Mouse (Mus musculus): ENCODE measurements around the gene Usp4. TPM values are rescaled to one million over a fixed set of nuclear protein-coding genes. Genes with fewer than 3 reads are reported as not detected.
"Not testable (repeated sequence)": the region's sequence is repeated elsewhere in the genome, so short reads cannot be mapped to it uniquely, and the experiment has no call there.

Usp4 gene
- total RNA-seq (2021): 100 to 1,000 TPM in 1 of 2 experiments, 10 to 100 TPM in 1; 99.3 to 122 TPM

GRCm38 (mm10) chr9:108347540-108348289 lies at the start of gene Usp4:
TSS of gene Usp4 (plus strand) at chr9:108347853.
- intact Hi-C loops (cut with DNase I): loop anchor here (1.0 to 5.0 kb wide), 2 partner anchors 41 to 105 kb away; partner anchors contain the start of genes Rhoa and Tcta

GRCm38 (mm10) chr9:108301853-108302252 lies 45.8 kb upstream of the Usp4 start:
- no peak for DNase-seq (ENCODE audit: low spot score in 2 of 2)
- intact Hi-C loops (cut with DNase I): no loop called here

More at GRCm38 (mm10) chr9:108347540-108348289, at the start of gene Usp4:
- DNase-seq (ENCODE audit: low spot score in 2 of 2): peak; percentile 88 to 89

- DNase-seq (ENCODE audit: low spot score in 2 of 2): no peak
- intact Hi-C loops (cut with DNase I): loop anchor here (5.0 kb wide), 1 partner anchor 213 kb away; the partner anchor contains the start of gene Qrich1
These were observed 42.9 kb upstream of the Usp4 start for GRCm38 (mm10) chr9:108304716-108305115.

DNA sequence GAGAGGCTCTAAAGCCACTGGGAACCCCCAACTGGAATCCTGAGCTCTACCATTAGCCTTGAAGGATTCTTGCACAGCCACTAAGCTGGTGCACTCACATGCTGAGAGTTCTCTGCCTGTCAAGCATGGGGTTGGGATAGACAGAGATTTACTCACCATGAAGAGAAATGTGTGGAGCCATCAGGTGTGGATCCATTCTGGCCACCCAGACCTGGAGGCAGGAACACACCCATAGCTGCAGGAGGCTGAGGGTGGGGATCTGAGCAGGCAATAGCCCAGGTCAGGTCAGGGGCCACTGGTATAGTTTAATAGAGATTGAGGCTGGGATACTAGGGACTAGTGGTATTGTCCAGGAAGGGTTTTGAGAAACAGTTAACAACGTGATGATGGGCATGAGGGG lies 42.5 kb upstream of the Usp4 start:
- DNase-seq (ENCODE audit: low spot score in 2 of 2): no peak
- intact Hi-C loops (cut with DNase I): loop anchor here (5.0 kb wide), 1 partner anchor 212 kb away; the partner anchor contains the start of gene Qrich1

DNA sequence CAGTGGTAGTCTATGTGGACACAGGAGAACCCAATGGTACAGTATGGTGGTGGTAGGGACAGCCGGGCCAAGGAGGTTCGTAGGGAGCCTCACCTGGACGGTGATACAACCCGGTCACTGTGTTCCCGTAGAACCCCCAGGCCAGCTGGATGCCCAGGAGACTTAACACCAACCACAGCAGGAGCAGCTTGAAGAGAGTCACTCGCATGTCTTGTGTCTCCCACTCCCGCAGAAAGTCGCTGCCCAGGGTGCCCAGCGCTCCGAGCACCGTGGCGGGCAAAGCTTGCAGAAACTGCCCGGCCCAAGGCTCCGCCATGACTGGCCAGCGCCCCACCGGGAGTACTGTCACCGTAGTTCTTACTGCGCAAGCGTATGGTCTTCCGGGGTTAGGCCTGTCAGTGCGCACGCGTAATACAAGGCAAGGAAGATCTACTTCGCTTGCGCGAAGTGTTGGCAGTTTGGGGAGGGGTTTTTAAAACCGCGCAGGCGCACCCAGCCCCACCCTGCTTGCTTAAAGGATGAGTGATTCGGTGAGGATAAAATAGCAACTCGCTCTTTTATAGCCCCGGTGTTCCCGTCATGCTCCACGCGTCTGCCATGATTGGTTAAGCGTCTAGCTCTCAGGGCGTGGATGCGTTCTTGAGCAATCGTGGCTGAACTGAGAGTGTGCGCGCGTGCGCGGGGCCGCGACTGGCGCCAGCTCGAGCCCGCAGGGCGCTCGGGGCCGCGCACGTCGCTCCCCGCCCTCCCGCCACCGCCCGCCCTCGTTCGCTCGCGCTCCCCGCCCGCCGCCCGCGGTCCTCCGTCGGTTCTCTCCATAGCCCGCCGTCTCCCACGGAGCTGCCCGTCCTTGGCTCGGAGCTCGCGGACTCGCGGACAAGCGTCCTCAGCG lies 41.8 kb upstream of the Usp4 start, which contains the start of the genes Rhoa and Tcta:
Gene Rhoa (plus strand): TSS at position 501 of the 892 bp plus-strand sequence.
Gene Tcta (minus strand): TSS at position 532 of the 892 bp plus-strand sequence.
- DNase-seq (ENCODE audit: low spot score in 2 of 2): peak; percentile 99
- intact Hi-C loops (cut with DNase I): loop anchor here (1.0 to 5.0 kb wide), 2 partner anchors 41 to 211 kb away; partner anchors contain the start of genes Qrich1 and Usp4

GRCm38 (mm10) chr9:108306571-108306980 lies 41.1 kb upstream of the Usp4 start:
- intact Hi-C loops (cut with DNase I): loop anchor here (1.0 to 5.0 kb wide), 2 partner anchors 41 to 211 kb away; partner anchors contain the start of genes Qrich1 and Usp4
- no peak for DNase-seq (ENCODE audit: low spot score in 2 of 2)

DNA sequence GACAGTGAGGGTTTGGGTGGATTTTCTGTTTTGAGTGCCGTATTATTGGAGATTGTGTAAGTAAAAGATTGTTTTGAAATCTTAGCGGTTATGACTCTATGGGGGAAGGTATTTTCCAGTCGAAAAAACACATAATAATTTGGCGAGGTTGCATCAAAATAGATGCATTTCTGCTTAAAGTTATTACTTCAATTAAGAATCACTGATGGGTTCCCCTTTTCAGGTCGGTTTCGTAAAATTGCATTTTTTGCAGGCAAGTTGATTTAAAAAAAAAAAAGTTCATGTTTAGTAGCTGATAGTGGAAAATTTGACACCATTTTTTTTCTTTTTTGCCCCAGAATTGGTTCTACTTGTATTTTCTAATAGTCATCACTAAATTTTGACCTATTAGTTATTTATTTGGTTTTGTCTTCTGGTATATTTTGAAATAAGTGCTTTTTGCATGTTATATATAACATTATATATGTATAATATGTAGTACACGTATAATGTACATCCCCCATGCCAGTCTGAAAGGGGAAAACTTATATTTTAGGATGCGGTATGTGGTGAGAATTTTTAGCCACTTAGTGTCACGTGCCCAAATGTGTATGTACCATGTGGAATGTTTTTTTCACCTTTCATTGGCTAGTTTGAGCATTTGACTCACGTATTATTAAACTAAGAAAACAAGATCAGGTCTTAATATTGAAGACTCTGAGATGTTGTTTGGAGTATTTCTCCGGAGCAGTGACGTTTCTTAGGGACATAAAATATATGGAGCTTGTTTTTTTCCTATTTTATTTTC lies 40.4 kb upstream of the Usp4 start:
- DNase-seq (ENCODE audit: low spot score in 2 of 2): no peak
- intact Hi-C loops (cut with DNase I): loop anchor here (5.0 kb wide), 1 partner anchor 210 kb away; the partner anchor contains the start of gene Qrich1

- intact Hi-C loops (cut with DNase I): loop anchor here (5.0 kb wide), 1 partner anchor 209 kb away; the partner anchor contains the start of gene Qrich1
- DNase-seq (ENCODE audit: low spot score in 2 of 2): no peak
These were observed 39.5 kb upstream of the Usp4 start for GRCm38 (mm10) chr9:108308141-108308540.

DNA sequence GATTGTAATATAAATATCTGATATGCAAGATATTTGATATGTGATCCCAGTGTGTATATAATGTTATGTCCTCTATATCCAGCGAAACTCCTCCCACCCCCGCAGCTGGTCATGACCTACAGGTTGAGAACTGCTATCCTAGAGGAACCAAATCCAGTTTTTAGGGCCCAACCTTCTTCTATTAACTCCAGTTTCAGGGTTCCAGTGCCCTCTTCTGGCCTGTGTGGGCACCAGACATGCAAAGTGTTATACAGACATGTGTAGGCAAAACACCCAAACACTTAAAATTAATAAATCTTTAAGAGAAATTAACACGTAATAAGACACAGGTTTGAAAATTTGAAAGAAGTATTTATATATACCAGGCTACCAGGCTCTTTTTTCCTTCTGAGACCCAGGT lies 30.1 kb upstream of the Usp4 start:
- intact Hi-C loops (cut with DNase I): no loop called here
- DNase-seq (ENCODE audit: low spot score in 2 of 2): no peak

GRCm38 (mm10) chr9:108318462-108318861 lies 29.2 kb upstream of the Usp4 start:
- intact Hi-C loops (cut with DNase I): no loop called here
- no peak for DNase-seq (ENCODE audit: low spot score in 2 of 2)

- DNase-seq (ENCODE audit: low spot score in 2 of 2); intact Hi-C loops (cut with DNase I): not testable (repeated sequence)
These were observed 25.6 kb upstream of the Usp4 start for GRCm38 (mm10) chr9:108322054-108322453.

DNA sequence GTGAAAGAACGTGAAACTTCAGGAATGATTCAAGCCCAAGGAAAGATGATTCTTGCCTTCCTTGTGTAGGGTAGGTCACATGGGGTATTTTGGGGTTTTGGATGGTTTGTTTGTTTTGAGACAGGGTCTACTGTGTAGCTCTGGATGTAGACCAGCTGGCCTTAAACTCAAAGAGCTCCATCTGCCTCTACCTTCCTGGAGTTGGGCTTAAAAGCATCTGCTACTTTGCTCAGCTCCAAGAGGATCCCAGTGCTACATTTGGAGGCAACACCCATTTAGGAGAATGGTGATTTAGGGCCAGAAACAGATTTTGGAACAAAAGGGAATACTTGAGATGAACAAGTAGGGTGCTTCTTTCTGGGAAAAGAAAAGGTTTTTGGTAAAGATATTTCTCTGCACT lies 22.9 kb upstream of the Usp4 start:
- DNase-seq (ENCODE audit: low spot score in 2 of 2): no peak
- intact Hi-C loops (cut with DNase I): no loop called here

DNA sequence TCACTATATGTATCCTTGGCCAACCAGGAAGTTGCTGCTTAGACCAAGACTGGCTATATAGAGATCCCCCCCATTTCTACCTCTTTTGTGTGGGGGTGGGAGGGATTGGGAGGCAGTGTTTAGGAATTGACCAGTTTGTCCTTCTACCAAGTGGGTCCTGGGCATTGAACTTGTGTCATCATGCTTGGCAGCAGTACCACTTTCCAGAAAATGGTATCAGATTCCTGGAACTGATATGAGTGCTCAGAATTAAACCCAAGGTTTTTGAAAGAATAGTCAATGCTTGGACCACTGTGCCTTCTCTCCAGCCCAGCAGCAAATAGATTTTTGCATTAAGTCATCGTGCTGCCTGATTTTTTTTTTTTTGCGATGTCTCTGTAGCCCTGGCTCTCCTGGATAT lies 21.8 kb upstream of the Usp4 start:
- intact Hi-C loops (cut with DNase I): no loop called here
- DNase-seq (ENCODE audit: low spot score in 2 of 2): no peak

DNA sequence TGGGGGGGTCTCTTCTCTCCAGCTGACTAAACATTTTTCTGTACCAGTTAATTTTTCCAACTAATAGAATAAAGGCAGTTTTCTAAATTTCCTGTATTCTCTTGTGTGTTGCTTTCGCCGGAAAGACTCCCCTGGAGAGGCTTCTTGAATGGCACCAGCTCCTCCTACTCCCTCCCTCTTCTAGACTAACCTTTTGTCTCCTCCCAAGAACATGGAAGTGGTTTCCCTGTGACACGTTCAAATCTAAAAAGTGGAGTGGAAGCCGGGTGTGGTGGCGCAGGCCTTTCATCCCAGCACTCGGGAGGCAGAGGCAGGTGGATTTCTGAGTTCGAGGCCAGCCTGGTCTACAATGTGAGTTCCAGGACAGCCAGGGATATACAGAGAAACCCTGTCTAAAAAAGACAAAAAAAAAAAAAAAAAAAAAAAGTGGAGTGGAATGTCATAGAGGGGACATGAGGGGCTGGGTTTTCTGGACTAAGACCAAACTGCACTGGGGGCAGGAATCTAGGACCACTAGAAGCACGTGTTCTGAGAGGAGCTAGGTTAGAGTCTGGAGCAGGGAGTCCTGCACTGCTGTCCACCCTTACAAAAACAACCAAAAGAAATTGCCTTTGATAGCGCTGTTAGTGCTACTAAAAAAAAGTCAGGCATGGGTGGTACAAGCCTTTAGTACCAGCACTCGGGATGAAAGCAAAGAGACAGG lies 9.7 kb upstream of the Usp4 start:
- intact Hi-C loops (cut with DNase I): no loop called here
- no peak for DNase-seq (ENCODE audit: low spot score in 2 of 2)

DNA sequence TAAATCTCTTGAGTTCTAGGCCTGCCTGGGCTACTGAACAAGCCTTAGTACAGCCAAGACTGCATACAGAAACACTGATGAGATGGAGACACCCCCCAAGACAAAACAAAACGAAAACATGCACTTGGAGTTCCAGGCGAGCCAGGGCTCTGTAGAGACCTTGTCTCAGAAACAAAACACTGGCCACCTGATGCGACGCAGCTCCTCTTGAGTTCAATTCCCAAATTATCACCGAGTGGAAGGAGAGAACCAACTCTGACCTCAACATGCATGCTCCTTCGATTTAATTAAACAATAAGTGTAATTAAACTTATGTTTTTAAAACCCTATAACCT lies 9.1 kb upstream of the Usp4 start:
- intact Hi-C loops (cut with DNase I): no loop called here
- DNase-seq (ENCODE audit: low spot score in 2 of 2): no peak

- intact Hi-C loops (cut with DNase I): no loop called here
These were observed 8.5 kb upstream of the Usp4 start, which contains the start of gene Gpx1 for GRCm38 (mm10) chr9:108338886-108339781. TSS of gene Gpx1 (plus strand) at chr9:108338903.

DNA sequence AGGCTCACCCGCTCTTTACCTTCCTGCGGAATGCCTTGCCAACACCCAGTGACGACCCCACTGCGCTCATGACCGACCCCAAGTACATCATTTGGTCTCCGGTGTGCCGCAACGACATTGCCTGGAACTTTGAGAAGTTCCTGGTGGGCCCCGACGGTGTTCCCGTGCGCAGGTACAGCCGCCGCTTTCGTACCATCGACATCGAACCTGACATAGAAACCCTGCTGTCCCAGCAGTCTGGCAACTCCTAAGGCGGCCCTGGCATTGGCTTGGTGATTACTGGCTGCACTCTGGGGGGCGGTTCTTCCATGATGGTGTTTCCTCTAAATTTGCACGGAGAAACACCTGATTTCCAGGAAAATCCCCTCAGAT lies 7.8 kb upstream of the Usp4 start:
- intact Hi-C loops (cut with DNase I): no loop called here
- no peak for DNase-seq (ENCODE audit: low spot score in 2 of 2)

More at GRCm38 (mm10) chr9:108338886-108339781, 8.5 kb upstream of the Usp4 start, which contains the start of gene Gpx1:
- peak; percentile 85 to 86 for DNase-seq (ENCODE audit: low spot score in 2 of 2)
